Mouse (Mus musculus) limb, embryonic 12.5 days (tissue): Measurements from ENCODE around the gene Gm28635. TPM values are rescaled to one million over a fixed set of nuclear protein-coding genes. Genes with fewer than 3 reads are reported as not detected.
A peak's percentile ranks its signal among the peaks of the same experiment; 100 is the strongest.

ENCODE experiments used
- ATAC-seq: fragments of 200-750 bp; cut with Nextera tagmentation; 2 replicates; pipeline ENCODE4 v1.8.0; 2017; ENCODE audit warnings: low read depth, moderate TSS enrichment; ENCODE audit not compliant: insufficient number of reproducible peaks, insufficient read depth, low FRiP score, low TSS enrichment
- H3K27ac ChIP-seq: fragments of 300-500 bp; sonication (generic); 2 replicates; pipeline ENCODE4 v1.5.1; 2016; ENCODE audit warnings: mild to moderate bottlenecking, moderate library complexity
- H3K27me3 ChIP-seq: fragments of 300-500 bp; sonication (generic); 2 replicates; pipeline ENCODE4 v1.6.1; 2016; ENCODE audit warnings: mild to moderate bottlenecking, moderate library complexity
- H3K36me3 ChIP-seq: fragments of 300-500 bp; sonication (generic); 2 replicates; pipeline ENCODE4 v1.6.1; 2016; ENCODE audit warnings: mild to moderate bottlenecking, moderate library complexity
- H3K4me1 ChIP-seq: fragments of 300-500 bp; sonication (generic); replicated peaks from 2 replicates; pipeline ENCODE4 v1.6.1; 2016
- H3K4me2 ChIP-seq: fragments of 300-500 bp; sonication (generic); 2 replicates; pipeline ENCODE4 v1.6.1; 2016; ENCODE audit warnings: mild to moderate bottlenecking, moderate library complexity
- H3K4me3 ChIP-seq: fragments of 300-500 bp; sonication (generic); replicated peaks from 2 replicates; pipeline ENCODE4 v1.5.1; 2016; ENCODE audit warnings: mild to moderate bottlenecking
- H3K9ac ChIP-seq: fragments of 300-500 bp; sonication (generic); replicated peaks from 2 replicates; pipeline ENCODE4 v1.6.1; 2016; ENCODE audit warnings: mild to moderate bottlenecking, moderate library complexity
- H3K9me3 ChIP-seq: fragments of 300-500 bp; sonication (generic); 2 replicates; pipeline ENCODE4 v1.6.1; 2016; ENCODE audit warnings: mild to moderate bottlenecking, moderate library complexity
- WGBS: fragments of 180-500 bp; shearing (Covaris S2); methylation state at CpG from one replicate; pipeline ENCODE4 v1.1.7; 2016; 5-methylcytosine and 5-hydroxymethylcytosine counted together
- polyA plus RNA-seq: library from polyadenylated mRNA; unstranded; fragments of >200 nt; fragmentation: Nextera tagmentation; extraction: Ambion mirVana; gene quantifications from 2 replicates; pipeline ENCODE4 v1.2.1, GENCODE M21; 2016

Gm28635 gene
- polyA plus RNA-seq, 1 experiment from 2014 or later: not detected

DNA sequence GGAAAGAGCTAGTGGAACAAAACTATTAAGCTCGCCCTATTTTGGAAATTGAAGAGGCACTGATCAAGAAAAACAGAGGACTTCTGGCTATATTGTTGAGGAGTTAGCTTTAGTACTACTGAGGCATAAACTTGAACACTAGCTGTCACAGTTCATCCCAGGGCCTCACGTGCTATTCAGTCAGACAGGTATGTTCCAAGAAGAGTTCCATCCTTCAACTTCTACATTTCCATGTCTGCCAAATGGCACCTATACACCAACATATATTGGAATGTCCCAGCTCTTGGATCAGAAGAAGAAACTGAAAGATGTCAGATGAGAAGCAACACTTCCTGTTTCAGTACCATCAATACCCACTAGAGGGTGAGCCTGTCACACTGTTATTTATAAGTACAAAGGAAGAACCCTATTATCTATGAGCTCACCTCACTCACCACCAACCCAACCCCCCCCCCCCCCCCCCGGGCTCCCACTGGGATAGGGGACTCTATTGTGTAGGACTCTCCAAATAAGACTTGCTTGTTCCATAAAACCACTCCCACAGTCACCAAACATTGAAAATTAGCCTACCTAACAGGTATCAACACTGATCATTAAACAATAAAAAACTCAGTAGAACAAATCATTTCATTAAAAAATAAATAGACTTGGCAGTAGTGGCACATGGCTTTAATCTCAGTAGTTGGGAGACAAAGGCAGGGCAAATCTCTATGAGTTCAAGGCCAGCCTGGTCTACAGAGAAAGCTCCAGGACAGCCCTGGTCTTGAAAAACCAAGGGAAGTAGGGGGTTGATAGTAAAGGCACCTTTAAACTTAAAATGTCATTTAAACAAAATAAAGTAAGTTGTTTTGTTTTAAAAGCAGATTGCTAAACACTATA lies 60.0 kb downstream of the Gm28635 start:
- H3K9ac ChIP-seq: no peak overlapping the region
- H3K27me3 ChIP-seq: no peaks in the 10 kb centered on the region
- H3K4me2 ChIP-seq: no peak overlapping the region
- no peak overlapping the region for H3K4me3 ChIP-seq
- no peak overlapping the region for H3K27ac ChIP-seq
- H3K36me3 ChIP-seq: peaks cover 86% of the 10 kb centered on the region
- 0 out of 2 replicates have a peak, but pooled peaks have one; percentile 59 for ATAC-seq
- no peaks in the 10 kb centered on the region for H3K9me3 ChIP-seq
- 88% methylated on average over 3 of the region's 3 CpGs for whole genome bisulfite sequencing
- H3K4me1 ChIP-seq: no peaks in the 10 kb centered on the region

DNA sequence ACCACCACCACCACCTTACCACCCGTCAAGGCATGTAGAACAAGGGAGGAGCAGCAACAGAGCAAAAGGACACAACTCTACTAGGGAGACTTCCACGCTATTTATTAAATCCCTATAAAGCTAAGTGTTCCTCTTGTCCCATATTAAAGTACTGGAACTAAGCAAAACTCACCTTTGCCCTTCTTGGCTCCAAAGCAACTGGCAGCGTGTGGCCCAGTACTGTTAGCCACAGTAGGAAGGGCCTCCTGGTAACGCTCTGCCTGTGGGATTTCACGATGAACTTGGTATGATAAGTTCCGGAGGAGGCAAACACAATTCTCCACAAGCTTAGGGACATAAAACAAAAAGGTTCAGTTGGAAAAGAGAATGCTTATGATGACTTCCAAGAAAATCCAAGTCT lies 65.1 kb downstream of the Gm28635 start:
- Histone ChIP-seq H3K27ac (no peak overlapping the region), H3K4me1 (no peaks in the 10 kb centered on the region), H3K9me3 (no peaks in the 10 kb centered on the region), H3K36me3 (peaks cover 98% of the 10 kb centered on the region), H3K4me2 (no peak overlapping the region), H3K4me3 (no peak overlapping the region), H3K27me3 (no peaks in the 10 kb centered on the region), H3K9ac (no peak overlapping the region)
- ATAC-seq: no peak
- 96% methylated on average over 6 of the region's 6 CpGs for WGBS

DNA sequence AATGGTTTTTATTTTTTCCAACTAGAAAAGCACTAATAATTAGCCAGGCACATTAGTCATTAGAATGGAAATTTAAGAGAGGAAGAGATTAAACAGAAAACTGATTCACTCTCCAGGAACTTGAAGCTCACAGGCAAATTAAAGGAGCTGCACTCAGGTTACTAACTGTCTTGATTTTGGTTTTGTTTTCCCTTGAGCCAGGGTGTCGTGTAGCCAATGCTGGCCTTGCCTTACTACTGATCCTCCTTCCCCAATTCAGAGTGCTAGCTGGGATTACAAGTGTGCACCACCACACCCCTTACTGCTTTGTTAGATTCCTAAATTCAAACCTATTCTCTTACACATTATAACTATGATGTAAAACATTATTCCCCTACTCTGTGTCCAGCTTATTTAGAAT lies 70.0 kb downstream of the Gm28635 start:
- ATAC-seq: no peak
- no peaks in the 10 kb centered on the region for H3K27me3 ChIP-seq
- H3K4me3 ChIP-seq: no peak overlapping the region
- no peak overlapping the region for H3K4me2 ChIP-seq
- no peaks in the 10 kb centered on the region for H3K4me1 ChIP-seq
- no peak overlapping the region for H3K27ac ChIP-seq
- H3K36me3 ChIP-seq: peaks cover 95% of the 10 kb centered on the region
- WGBS: 88% methylated on average over 1 of the region's 1 CpGs
- no peak overlapping the region for H3K9ac ChIP-seq
- no peaks in the 10 kb centered on the region for H3K9me3 ChIP-seq

DNA sequence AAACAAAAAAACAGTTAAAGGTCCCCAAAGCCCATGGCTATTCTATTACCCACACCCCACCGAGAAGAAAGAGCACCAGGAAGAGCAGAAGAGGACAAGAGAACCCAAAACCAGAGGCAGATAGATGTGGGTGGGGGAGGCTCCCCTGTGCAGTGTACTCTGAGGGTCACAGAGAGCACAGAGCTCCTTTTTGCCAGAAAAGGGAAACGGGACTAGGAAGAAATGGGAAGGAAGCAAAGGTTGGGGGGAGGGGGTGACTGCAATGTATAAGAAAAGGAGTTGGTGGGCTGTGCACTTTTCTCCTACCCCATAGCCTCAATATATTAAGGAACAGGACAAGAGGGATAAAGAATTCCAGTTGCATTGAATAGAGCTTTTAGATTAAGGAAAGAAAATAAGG lies 76.9 kb downstream of the Gm28635 start:
- ATAC-seq: no peak
- H3K4me3 ChIP-seq: no peak overlapping the region
- no peak overlapping the region for H3K27ac ChIP-seq
- no peaks in the 10 kb centered on the region for H3K27me3 ChIP-seq
- no peak overlapping the region for H3K4me2 ChIP-seq
- 76% methylated on average over 2 of the region's 2 CpGs for WGBS
- peaks cover 97% of the 10 kb centered on the region for H3K36me3 ChIP-seq
- H3K9ac ChIP-seq: no peak overlapping the region
- H3K4me1 ChIP-seq: no peaks in the 10 kb centered on the region
- H3K9me3 ChIP-seq: no peaks in the 10 kb centered on the region

DNA sequence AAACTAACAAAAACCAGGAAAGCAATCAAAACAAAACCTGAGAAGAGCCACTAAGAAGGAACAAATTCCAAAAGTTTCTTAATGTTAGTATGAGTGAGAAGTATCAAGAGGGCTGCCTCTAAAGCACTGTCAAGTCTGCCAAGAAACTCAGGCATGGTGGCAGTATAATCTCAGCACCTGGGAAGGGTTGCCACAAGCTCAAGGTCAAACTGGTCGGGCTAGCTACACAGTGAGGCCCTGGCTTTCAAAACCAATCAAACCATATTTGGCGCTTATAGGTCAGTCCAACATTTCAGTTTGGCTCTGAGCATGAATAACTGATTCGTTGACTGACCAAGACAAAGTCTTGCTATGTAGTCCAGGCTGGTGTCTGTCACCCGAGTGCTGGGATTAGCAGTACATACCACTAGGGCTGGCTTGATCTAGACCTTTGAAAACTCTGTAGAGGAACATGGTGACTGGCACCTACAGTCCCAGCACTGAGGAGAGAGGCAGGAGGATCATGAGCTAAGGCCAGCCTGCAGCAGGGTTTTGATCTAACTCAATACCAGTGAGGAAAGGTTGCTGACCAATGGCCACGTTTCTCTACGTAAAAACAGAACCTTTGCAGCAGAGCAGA lies 78.5 kb downstream of the Gm28635 start:
- ATAC-seq: no peak
- WGBS: 92% methylated on average over 6 of the region's 6 CpGs
- Histone ChIP-seq H3K4me2 (no peak overlapping the region), H3K9ac (no peak overlapping the region), H3K36me3 (peaks cover 87% of the 10 kb centered on the region), H3K4me3 (no peak overlapping the region), H3K27ac (no peak overlapping the region), H3K9me3 (no peaks in the 10 kb centered on the region), H3K27me3 (no peaks in the 10 kb centered on the region), H3K4me1 (no peaks in the 10 kb centered on the region)

DNA sequence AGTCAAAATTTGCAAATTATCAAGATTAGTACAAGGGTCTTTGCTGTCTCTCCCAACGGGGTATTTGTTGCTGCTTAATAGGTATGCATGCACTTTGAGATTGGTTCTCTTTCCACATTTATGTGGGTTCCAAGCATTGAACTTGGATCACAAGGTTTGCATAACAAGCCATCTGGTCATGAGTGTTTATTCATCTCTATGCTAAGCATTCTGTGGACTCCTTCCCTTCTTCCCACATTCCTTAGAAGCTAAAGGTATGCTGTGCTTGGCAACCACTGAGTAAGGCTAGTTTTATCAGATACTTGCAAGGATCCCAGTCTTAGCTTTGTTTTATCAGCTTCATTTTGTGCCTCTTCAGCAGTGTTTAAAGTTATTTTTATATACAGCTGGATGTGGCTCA lies 80.7 kb downstream of the Gm28635 start:
- ATAC-seq: no peak
- peaks cover 73% of the 10 kb centered on the region for H3K36me3 ChIP-seq
- 85% methylated on average over 1 of the region's 1 CpGs for WGBS

DNA sequence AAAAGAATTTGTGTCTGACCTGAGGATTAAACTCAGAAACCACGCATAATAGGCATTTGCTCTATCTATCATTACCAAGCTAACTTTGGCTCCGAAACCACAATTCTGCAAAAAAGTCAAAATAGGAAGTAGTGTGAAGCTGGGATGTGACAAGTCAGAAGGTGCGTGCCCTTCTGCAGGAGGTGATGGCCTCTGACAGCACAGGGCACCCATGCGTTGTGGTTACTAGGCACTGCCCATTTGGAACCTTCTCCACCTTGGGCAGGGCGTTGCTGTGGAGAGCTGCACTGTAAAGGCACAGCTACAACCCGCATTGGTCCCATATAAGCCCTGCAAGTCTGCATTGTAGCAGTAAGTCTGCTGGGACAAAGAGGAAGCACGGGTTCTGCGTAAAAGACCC lies 85.0 kb downstream of the Gm28635 start:
- H3K9me3 ChIP-seq: 0 out of 2 replicates have a peak, but pooled peaks cover 2% of the 10 kb centered on the region
- no peak for ATAC-seq
- H3K27me3 ChIP-seq: no peaks in the 10 kb centered on the region
- H3K4me2 ChIP-seq: no peak overlapping the region
- H3K4me3 ChIP-seq: no peak overlapping the region
- 95% methylated on average over 8 of the region's 8 CpGs for WGBS
- peaks cover 47% of the 10 kb centered on the region for H3K36me3 ChIP-seq
- no peak overlapping the region for H3K27ac ChIP-seq
- H3K4me1 ChIP-seq: no peaks in the 10 kb centered on the region
- no peak overlapping the region for H3K9ac ChIP-seq

More for the DNA sequence above, 80.7 kb downstream of the Gm28635 start:
- no peak overlapping the region for H3K27ac ChIP-seq
- H3K4me1 ChIP-seq: no peaks in the 10 kb centered on the region
- H3K27me3 ChIP-seq: no peaks in the 10 kb centered on the region
- H3K4me2 ChIP-seq: no peak overlapping the region
- no peaks in the 10 kb centered on the region for H3K9me3 ChIP-seq
- no peak overlapping the region for H3K4me3 ChIP-seq
- no peak overlapping the region for H3K9ac ChIP-seq

DNA sequence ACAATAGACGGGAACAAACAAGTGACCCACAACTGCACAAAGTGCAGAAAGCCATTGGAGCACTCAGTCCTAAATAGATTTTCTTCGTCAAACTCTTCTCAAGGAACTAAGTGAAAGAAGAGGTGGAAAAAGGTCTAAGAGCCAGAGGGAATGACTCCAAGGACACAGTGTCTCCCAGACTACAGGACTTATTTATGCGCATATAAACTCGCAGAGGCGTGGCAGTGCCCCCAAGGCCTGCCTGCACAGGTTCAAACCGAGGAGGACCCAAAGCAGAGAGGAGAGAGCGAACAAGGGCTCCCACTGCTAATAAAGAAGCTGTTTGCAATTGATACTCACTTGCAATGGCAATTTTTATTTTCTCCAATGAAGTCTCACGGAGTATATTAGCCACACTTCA lies 92.1 kb downstream of the Gm28635 start:
- peaks cover 9% of the 10 kb centered on the region for H3K36me3 ChIP-seq
- H3K27me3 ChIP-seq: no peaks in the 10 kb centered on the region
- 86% methylated on average over 8 of the region's 8 CpGs for WGBS
- no peak overlapping the region for H3K27ac ChIP-seq
- 0 out of 2 replicates have a peak, but pooled peaks cover 4% of the 10 kb centered on the region for H3K9me3 ChIP-seq
- no peak for ATAC-seq
- no peak overlapping the region for H3K4me2 ChIP-seq
- H3K9ac ChIP-seq: no peak overlapping the region
- H3K4me1 ChIP-seq: no peaks in the 10 kb centered on the region
- H3K4me3 ChIP-seq: no peak overlapping the region

DNA sequence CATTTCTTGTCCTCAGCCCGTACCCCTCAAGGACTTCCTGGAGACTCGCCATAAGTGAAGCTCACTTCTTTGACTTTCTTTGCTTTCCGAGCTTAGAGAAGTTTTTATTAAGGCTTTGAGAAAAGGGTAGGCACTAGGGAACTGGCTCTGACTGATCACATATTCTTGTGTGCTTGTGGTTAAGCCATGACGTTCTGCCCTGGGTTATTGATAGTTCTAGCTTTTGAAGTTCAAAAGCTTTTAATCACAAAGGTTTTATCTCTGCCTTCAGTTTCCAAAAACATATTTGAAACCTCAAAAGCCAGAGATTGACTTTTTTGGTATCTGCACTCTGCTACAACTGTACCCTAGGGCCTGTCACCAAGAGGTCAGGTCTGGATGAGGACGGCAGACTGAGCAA lies 95.6 kb downstream of the Gm28635 start:
- Histone ChIP-seq H3K27ac (no peak overlapping the region), H3K4me1 (no peaks in the 10 kb centered on the region), H3K9ac (no peak overlapping the region), H3K9me3 (peaks cover 6% of the 10 kb centered on the region; the same call in 1 of the 2 replicates), H3K36me3 (no peaks in the 10 kb centered on the region), H3K4me2 (no peak overlapping the region), H3K27me3 (no peaks in the 10 kb centered on the region), H3K4me3 (no peak overlapping the region)
- WGBS: 81% methylated on average over 5 of the region's 5 CpGs
- no peak for ATAC-seq

DNA sequence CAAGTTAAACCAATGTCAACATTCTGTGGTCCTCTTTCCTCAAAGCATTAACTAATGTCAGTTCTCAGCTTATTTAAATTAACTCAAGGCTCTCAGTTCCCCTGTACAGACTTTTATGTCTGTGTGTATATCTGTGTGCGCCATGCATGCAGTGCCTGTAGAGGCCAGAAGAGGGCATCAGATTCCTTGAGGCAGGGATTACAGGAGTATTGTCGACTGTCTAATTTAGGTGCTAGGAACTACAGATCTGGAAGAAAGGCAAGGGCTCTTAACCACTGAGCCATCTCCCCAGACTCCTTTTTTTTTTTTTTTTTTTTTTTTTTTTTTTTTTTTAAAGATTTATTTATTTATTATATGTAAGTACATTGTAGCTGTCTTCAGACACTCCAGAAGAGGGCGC lies 96.6 kb downstream of the Gm28635 start:
- no peak overlapping the region for H3K27ac ChIP-seq
- WGBS: 90% methylated on average over 2 of the region's 3 CpGs
- no peaks in the 10 kb centered on the region for H3K4me1 ChIP-seq
- no peak overlapping the region for H3K9ac ChIP-seq
- no peak overlapping the region for H3K4me3 ChIP-seq
- ATAC-seq: no peak
- H3K27me3 ChIP-seq: no peaks in the 10 kb centered on the region
- H3K9me3 ChIP-seq: peaks cover 6% of the 10 kb centered on the region; the same call in 1 of the 2 replicates
- H3K4me2 ChIP-seq: no peak overlapping the region
- no peaks in the 10 kb centered on the region for H3K36me3 ChIP-seq

DNA sequence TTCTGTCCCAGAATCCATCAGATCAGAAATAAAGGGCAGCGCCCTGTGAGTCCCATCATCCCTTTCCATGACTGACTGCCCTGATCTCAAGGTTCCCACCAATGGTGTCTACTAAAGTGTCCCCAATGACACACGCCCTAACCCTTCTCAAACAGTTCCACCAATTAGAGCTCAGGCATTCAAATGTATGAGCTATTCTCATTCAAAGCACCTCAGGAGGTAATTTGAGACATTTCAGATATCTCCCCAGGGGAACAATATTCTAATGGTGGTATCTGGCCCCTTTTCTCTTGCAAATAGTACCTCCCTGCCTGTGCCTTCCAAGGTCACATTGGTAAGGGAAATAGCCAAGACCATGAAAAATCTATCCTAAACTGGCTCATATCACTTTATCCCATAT lies 98.5 kb downstream of the Gm28635 start:
- no peak overlapping the region for H3K4me3 ChIP-seq
- WGBS: 88% methylated on average over 2 of the region's 2 CpGs
- ATAC-seq: no peak
- H3K36me3 ChIP-seq: no peaks in the 10 kb centered on the region
- no peaks in the 10 kb centered on the region for H3K27me3 ChIP-seq
- H3K27ac ChIP-seq: no peak overlapping the region
- H3K9me3 ChIP-seq: peaks cover 6% of the 10 kb centered on the region; the same call in 1 of the 2 replicates
- H3K4me1 ChIP-seq: no peaks in the 10 kb centered on the region
- no peak overlapping the region for H3K4me2 ChIP-seq
- no peak overlapping the region for H3K9ac ChIP-seq
